Mouse (Mus musculus): ENCODE results near the gene C87977. TPM values are rescaled to one million over a fixed set of nuclear protein-coding genes. Genes with fewer than 3 reads are reported as not detected.
"Not testable (repeated sequence)": the region's sequence is repeated elsewhere in the genome, so short reads cannot be mapped to it uniquely, and the experiment has no call there.

Gene C87977
- polyA plus RNA-seq (2014; fragmentation: Nextera tagmentation; extraction: Ambion mirVana) = not detected in 2 replicates

- H3K9me3 ChIP-seq (replicated peaks; ENCODE audit: control insufficient read depth, low read length); H3K36me3 ChIP-seq (ENCODE audit: control insufficient read depth, insufficient read depth, low read length); H3K4me2 ChIP-seq; H3K27ac ChIP-seq (ENCODE audit: low read depth, low read length); H3K4me1 ChIP-seq (ENCODE audit: control insufficient read depth, insufficient read depth, low read length); H3K27me3 ChIP-seq (ENCODE audit: control insufficient read depth, insufficient read depth, low read length); H3K4me3 ChIP-seq (ENCODE audit: low read depth, low read length); H3K9ac ChIP-seq (ENCODE audit: low read depth, low read length); ATAC-seq (replicated peaks; ENCODE audit: insufficient number of reproducible peaks, low FRiP score, low TSS enrichment): not testable (repeated sequence)
- 85% methylated on average over 1 of the region's 1 CpGs for WGBS (ENCODE audit: insufficient replicate concordance)
Observed at GRCm38 (mm10) chr4:144213218-144213617, at the start of gene C87977. Gene C87977 (minus strand): TSS chr4:144213318.

- not testable (repeated sequence) for H3K27ac ChIP-seq (ENCODE audit: low read depth, low read length)
Observed at GRCm38 (mm10) chr4:144254768-144255167, 41.6 kb upstream of the C87977 start.

GRCm38 (mm10) chr4:144190419-144190818 lies 22.7 kb downstream of the C87977 start, which contains the start of gene Oog2:
Gene Oog2 (plus strand): TSS chr4:144190719.
- Histone ChIP-seq H3K4me2 (no peak within 1 kb of the TSS), H3K9me3 (replicated peaks; ENCODE audit: control insufficient read depth, low read length) (peaks cover 7% of the 10 kb centered on the region; the same call in 1 of the 2 replicates), H3K27ac (ENCODE audit: low read depth, low read length) (no peak within 1 kb of the TSS), H3K27me3 (ENCODE audit: control insufficient read depth, insufficient read depth, low read length) (no peaks in the 10 kb centered on the region), H3K4me3 (ENCODE audit: low read depth, low read length) (no peak within 1 kb of the TSS), H3K9ac (ENCODE audit: low read depth, low read length) (no peak within 1 kb of the TSS), H3K4me1 (ENCODE audit: control insufficient read depth, insufficient read depth, low read length) (no peaks in the 10 kb centered on the region), H3K36me3 (ENCODE audit: control insufficient read depth, insufficient read depth, low read length) (no peaks in the 10 kb centered on the region)
- WGBS (ENCODE audit: insufficient replicate concordance) = 33% methylated on average over 1 of the region's 1 CpGs
- ATAC-seq (replicated peaks; ENCODE audit: insufficient number of reproducible peaks, low FRiP score, low TSS enrichment) = no peak

More at GRCm38 (mm10) chr4:144254768-144255167, 41.6 kb upstream of the C87977 start:
- not testable (repeated sequence) for H3K36me3 ChIP-seq (ENCODE audit: control insufficient read depth, insufficient read depth, low read length); H3K4me2 ChIP-seq; H3K4me1 ChIP-seq (ENCODE audit: control insufficient read depth, insufficient read depth, low read length); H3K9me3 ChIP-seq (replicated peaks; ENCODE audit: control insufficient read depth, low read length); ATAC-seq (replicated peaks; ENCODE audit: insufficient number of reproducible peaks, low FRiP score, low TSS enrichment); H3K27me3 ChIP-seq (ENCODE audit: control insufficient read depth, insufficient read depth, low read length); H3K4me3 ChIP-seq (ENCODE audit: low read depth, low read length); H3K9ac ChIP-seq (ENCODE audit: low read depth, low read length)

- Histone ChIP-seq H3K4me3 (ENCODE audit: low read depth, low read length) (no peak within 1 kb of the TSS), H3K9me3 (replicated peaks; ENCODE audit: control insufficient read depth, low read length) (peaks cover 14% of the 10 kb centered on the region), H3K27ac (ENCODE audit: low read depth, low read length) (no peak within 1 kb of the TSS), H3K9ac (ENCODE audit: low read depth, low read length) (no peak within 1 kb of the TSS), H3K4me2 (no peak within 1 kb of the TSS), H3K4me1 (ENCODE audit: control insufficient read depth, insufficient read depth, low read length) (no peaks in the 10 kb centered on the region), H3K27me3 (ENCODE audit: control insufficient read depth, insufficient read depth, low read length) (no peaks in the 10 kb centered on the region), H3K36me3 (ENCODE audit: control insufficient read depth, insufficient read depth, low read length) (no peaks in the 10 kb centered on the region)
- 80% methylated on average over 1 of the region's 1 CpGs for WGBS (ENCODE audit: insufficient replicate concordance)
- no peak for ATAC-seq (replicated peaks; ENCODE audit: insufficient number of reproducible peaks, low FRiP score, low TSS enrichment)
Observed at GRCm38 (mm10) chr4:144162563-144162962, 50.6 kb downstream of the C87977 start, which contains the start of gene Oog3. Gene Oog3 (minus strand): TSS chr4:144162663.

Other genes starting within 250 kb of the C87977 start
- not detected in 2 replicates for gene Gm13101, start 246.4 kb downstream of the C87977 start, polyA plus RNA-seq (2014; fragmentation: Nextera tagmentation; extraction: Ambion mirVana)
- not detected in 2 replicates for gene Pramef17, start 218.9 kb downstream of the C87977 start, polyA plus RNA-seq (2014; fragmentation: Nextera tagmentation; extraction: Ambion mirVana)
- not detected in 2 replicates for gene Pramel4, start 154.2 kb downstream of the C87977 start, polyA plus RNA-seq (2014; fragmentation: Nextera tagmentation; extraction: Ambion mirVana)
- gene Gm13102, start 106.8 kb downstream of the C87977 start, polyA plus RNA-seq (2014; fragmentation: Nextera tagmentation; extraction: Ambion mirVana) = not detected in 2 replicates
- not detected in 2 replicates for gene Oog3, start 50.7 kb downstream of the C87977 start, polyA plus RNA-seq (2014; fragmentation: Nextera tagmentation; extraction: Ambion mirVana)
- not detected in 2 replicates for gene Oog2, start 22.6 kb downstream of the C87977 start, polyA plus RNA-seq (2014; fragmentation: Nextera tagmentation; extraction: Ambion mirVana)
- not detected in 2 replicates for gene Pramel5, start 67.2 kb upstream of the C87977 start, polyA plus RNA-seq (2014; fragmentation: Nextera tagmentation; extraction: Ambion mirVana)
- gene Gm13128, start 116.9 kb upstream of the C87977 start, polyA plus RNA-seq (2014; fragmentation: Nextera tagmentation; extraction: Ambion mirVana) = not detected in 2 replicates
- gene Gm13119, start 144.6 kb upstream of the C87977 start, polyA plus RNA-seq (2014; fragmentation: Nextera tagmentation; extraction: Ambion mirVana) = not detected in 2 replicates
- gene Pramef20, start 164.6 kb upstream of the C87977 start, polyA plus RNA-seq (2014; fragmentation: Nextera tagmentation; extraction: Ambion mirVana) = not detected in 2 replicates
- not detected in 2 replicates for gene Pramef12, start 195.1 kb upstream of the C87977 start, polyA plus RNA-seq (2014; fragmentation: Nextera tagmentation; extraction: Ambion mirVana)
- not detected in 2 replicates for gene 1700012P22Rik, start 225.5 kb upstream of the C87977 start, polyA plus RNA-seq (2014; fragmentation: Nextera tagmentation; extraction: Ambion mirVana)
- gene Gm9944, start 240.0 kb upstream of the C87977 start, polyA plus RNA-seq (2014; fragmentation: Nextera tagmentation; extraction: Ambion mirVana) = not detected in 2 replicates